Mouse (Mus musculus): ENCODE results near the gene Cd55b.
"Not testable (repeated sequence)": the region's sequence is repeated elsewhere in the genome, so short reads cannot be mapped to it uniquely, and the experiment has no call there.

The Cd55b gene

GRCm38 (mm10) chr1:130422664-130423111 lies at the start of gene Cd55b:
Gene Cd55b (minus strand): TSS chr1:130423009.
- in situ Hi-C loops (cut with MboI) = no loop called here

DNA sequence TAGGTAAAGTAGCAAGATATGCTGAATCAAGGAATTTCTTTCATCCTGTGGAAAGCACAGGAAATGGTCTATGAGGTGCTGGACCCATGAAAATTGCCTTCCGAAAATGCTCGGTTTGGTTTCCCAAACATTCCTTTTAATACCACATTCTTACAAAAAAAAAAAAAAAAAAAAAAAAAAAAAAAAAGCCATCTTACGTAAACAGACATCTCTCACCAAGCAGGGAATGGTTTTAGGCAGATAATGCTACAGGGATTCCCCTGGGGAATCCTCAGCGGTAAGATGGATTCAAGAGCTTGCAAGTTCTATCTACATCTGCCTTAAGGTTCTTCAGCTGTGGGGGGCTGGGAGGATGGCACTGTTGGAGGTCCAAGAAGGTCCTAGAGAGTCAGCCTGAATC lies 47.3 kb upstream of the Cd55b start:
- in situ Hi-C loops (cut with MboI) = no loop called here

DNA sequence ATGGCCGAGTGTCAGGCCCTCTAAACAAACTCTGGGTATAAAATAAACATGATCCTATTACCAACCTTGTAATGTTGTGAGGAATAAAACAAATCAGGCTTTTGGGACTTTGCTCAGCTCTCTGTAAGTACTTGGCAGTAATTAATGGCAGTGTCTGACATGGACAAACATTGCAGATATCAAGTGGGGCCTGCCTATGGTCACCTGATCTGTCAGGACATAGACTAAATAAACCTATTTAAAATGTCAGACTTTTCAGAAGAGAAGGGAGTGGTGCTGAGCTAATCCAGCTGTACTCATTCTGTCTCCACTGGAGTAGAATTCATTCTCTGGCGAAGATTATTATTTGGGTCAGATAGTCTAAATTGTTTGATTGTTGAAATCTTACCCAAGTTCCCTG lies 44.6 kb upstream of the Cd55b start:
- in situ Hi-C loops (cut with MboI) = no loop called here

DNA sequence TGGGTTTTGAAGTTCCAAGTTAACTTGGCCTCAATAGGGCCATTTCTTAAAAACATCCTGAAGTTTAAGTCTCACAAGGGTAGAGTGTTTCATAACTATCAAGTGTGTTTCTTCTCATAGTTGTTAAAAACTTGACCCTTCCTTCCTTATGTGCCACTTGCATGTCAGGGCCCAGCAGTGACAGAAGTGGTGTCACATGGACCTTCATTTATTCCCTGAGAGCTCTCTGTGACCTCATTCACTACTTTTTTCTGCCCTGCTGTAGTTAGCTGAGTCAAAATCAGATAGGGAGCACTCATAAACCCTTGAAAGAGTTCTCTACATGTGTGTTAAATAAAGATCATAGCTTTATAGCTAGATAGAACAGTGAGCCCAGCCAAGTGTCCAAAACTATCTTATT lies 41.4 kb upstream of the Cd55b start:
- in situ Hi-C loops (cut with MboI) = no loop called here

- in situ Hi-C loops (cut with MboI) = no loop called here
These were observed 40.1 kb upstream of the Cd55b start for GRCm38 (mm10) chr1:130462867-130463266.

DNA sequence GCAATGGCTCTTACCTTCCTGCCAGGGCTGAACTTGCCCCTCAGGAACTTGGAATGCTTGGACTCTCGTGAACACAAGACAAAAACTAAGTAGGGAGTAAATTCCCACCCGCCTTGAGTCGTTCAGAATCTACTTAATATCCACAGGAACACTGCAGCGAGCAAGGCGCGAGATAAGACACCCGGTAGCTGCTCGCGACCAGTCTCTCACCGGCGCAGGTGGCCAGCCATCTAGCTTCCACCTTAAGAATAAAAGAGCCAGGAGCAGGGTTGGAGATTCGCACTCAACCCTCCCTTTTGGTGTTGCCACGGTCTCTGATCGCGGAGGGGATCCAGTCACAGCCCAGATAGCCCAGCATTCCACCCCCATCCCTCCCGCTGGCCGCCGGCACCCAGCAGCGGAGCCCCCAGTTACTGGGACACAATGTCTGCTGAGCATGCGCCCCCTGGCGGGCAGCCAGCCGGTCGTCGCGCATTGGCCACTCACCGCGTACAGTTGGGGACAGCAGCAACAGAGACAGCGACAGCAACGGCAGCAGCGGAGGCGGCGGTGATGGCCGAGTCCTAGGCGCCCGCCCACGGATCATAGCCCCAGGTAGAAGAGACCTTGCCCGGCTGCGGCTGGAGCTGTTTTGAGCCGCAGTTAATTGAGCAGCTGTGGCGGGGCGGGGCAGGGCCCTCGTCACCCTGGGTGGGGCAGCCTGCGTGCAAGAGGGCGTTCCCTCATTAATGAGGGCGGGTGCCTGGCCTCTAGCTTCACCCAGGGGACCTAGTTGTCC lies 39.5 kb upstream of the Cd55b start, which contains the start of gene Cd55:
Gene Cd55, minus strand, starts transcription at position 661 of the 778 bp plus-strand sequence.
- in situ Hi-C loops (cut with MboI) = no loop called here

DNA sequence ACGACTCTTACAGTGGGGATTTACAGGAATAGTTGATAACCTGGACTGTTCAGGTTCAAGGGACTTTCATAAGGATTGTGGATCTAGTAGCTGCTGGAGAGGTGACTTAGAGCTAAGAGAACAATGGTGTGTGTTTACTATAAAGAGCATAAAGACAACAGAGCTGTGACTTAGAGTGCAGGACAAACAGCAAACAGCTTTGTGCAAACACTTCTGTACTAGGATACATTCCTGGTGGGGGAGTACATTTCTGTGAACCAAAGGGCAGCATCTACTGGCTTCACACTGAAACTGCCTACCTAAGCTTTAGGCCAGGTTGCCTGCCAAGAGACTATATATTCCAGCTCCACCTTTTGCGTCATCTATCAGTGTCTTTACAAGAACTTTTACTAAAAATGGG lies 32.3 kb upstream of the Cd55b start:
- in situ Hi-C loops (cut with MboI) = no loop called here

GRCm38 (mm10) chr1:130442930-130443329 lies 20.1 kb upstream of the Cd55b start:
- in situ Hi-C loops (cut with MboI) = not testable (repeated sequence)

DNA sequence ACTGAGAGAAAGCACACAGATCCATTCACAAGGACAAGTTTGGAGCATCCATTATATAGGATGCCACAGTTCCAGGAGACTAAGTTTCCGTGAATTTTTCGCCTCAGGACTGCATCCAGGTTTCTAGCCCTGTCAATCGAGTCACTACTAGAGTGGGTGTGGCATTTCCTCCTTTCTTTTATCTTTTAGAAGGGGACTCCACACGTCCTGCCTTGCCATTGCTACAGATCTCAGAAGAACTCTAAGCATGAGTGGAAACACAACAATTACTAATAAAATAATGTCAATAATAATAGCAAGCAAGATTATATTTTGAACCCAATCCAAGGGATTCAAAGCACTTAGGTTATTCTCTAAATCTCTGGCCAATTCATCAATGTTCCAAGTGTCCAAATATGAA lies 8.1 kb upstream of the Cd55b start:
- in situ Hi-C loops (cut with MboI) = no loop called here

DNA sequence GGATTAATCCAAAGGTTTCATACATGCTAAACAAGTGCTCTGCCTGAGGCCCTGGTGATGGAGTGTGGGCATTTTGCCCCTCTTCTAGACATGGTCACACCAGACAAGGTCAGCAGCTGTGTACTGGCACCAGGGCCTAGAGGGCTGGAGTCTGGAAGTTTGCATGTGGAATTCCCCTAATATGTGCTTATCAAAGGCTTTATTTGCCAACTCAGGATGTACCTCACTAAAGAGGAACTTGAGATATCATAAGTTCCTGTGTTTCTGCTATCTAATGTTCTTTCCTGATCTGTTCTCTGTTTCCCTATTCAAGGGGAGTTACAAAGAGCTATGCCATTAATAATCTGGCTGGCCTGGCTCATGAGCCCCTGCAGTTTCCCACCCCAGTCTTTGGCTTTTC lies 5.9 kb upstream of the Cd55b start:
- in situ Hi-C loops (cut with MboI) = not testable (repeated sequence)

DNA sequence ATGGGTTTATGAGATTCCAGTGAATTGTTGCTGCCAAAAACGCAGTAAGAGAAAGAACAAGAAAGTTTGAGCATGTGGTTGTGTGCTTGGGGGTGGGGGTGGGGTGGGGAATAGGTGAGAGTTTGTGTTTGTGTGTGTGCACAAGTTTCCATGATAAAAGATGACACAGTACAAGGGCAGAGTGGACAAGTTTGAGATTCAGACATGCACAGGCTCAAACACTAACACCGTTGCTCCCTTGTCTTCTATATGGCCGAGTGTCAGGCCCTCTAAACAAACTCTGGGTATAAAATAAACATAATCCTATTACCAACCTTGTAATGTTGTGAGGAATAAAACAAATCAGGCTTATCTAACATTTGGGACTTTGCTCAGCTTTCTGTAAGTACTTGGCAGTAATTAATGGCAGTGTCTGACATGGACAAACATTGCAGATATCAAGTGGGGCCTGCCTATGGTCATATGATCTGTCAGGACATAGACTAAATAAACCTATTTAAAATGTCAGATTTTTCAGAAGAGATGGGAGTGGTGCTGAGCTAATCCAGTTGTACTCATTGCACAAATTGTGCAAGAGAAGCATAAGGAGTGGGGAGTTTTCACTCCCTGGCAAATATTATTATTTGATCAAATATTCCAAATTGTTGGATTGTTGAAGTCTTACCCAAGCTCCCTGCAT lies 4.5 kb upstream of the Cd55b start:
- in situ Hi-C loops (cut with MboI) = not testable (repeated sequence)

DNA sequence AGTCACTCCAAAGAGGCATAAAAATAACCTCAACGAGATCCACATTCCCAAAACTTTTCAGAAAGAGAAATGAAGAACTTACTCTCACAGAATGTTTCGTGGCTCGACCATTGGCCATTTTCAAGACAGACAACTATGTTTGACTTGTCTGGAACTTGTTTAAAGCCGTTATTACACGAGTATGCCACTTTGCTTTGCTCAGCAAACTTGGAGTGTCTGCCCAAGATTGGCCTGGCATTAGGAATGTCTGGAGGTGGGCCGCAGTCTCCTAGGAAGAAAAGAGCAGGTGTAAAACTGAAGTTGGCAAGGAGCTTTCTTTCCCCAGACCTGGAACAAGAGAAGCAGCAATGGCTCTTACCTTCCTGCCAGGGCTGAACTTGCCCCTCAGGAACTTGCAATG lies 776 bp downstream of the Cd55b start:
- in situ Hi-C loops (cut with MboI) = not testable (repeated sequence)

DNA sequence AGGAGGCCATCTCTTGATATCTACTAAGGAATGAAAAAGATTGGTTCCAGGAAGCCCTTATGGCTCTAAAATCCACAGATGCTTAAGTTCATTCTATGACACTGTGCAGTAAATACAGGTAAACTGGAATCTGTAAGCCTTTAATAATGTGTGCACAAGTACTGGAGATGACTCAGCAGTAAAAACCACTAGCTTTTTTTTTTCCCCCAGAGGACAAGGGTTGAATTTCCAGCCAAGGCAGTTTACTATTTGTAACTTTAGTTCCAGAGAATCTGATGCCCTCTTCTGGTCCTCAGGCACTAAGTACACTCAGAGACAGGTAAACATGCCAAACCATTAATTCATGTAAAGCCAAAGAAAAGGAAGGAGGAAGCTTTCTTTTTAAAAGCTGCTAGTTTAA lies 25.7 kb downstream of the Cd55b start:
- in situ Hi-C loops (cut with MboI) = not testable (repeated sequence)

- in situ Hi-C loops (cut with MboI) = not testable (repeated sequence)
These were observed 35.5 kb downstream of the Cd55b start for GRCm38 (mm10) chr1:130387282-130387681.

- in situ Hi-C loops (cut with MboI) = no loop called here
These were observed 44.9 kb downstream of the Cd55b start for GRCm38 (mm10) chr1:130377726-130378429.

- in situ Hi-C loops (cut with MboI) = loop anchor here (25.0 kb wide), 1 partner anchor 1512 kb away; no protein-coding TSS in a partner anchor
These were observed 48.5 kb downstream of the Cd55b start for GRCm38 (mm10) chr1:130374173-130374785.

- in situ Hi-C loops (cut with MboI) = loop anchor here (25.0 kb wide), 1 partner anchor 1511 kb away; no protein-coding TSS in a partner anchor
These were observed 49.3 kb downstream of the Cd55b start for GRCm38 (mm10) chr1:130373398-130374083.

DNA sequence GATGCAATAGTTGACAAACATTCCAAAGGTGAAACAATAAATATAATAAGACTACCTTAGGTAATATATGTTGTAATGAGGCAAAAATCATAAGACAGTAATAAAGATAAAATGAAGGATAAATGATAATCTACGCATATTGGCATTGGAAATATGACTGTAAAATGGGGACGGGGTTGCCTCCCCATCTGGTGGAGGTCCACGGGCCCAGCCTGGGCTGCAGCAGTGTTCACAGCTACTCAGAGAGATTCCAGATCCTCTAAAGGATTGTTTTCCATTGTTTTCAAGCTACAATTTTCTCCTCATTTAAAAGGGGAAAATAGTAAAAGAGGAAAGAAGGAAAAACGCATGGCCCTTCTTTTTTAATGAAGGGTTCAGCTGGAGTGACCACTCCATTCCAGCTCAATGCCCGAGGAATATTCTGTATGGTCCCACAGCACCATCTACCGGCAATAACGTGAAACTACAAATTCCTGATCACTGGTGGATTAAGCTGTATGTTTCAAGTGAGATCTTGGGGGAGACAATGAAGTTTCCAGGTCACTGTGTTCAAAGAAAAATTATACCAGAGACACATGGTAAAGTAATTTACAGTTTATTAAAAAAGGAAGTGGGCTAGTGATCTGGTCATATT lies 50.8 kb downstream of the Cd55b start:
- in situ Hi-C loops (cut with MboI) = loop anchor here (25.0 kb wide), 1 partner anchor 1510 kb away; no protein-coding TSS in a partner anchor

DNA sequence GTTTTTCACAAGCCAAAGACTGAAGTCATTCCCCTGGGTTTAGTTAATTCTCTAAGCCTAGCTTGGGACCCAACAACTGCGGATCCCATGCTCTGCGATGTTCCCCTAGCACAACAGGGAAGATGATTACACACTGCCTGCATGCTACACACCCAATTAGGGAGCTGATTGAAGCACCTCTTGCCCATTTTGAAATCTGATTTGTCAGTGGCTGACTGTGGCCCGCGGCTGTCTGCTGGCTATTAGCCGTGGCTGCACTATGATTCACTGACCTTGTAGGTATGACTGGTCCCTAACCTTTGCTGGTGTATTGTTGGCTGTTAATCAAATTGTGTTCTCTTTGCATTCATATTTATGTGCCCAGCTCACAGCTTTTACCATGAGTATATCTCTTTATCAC lies 51.5 kb downstream of the Cd55b start:
- in situ Hi-C loops (cut with MboI) = loop anchor here (25.0 kb wide), 1 partner anchor 1509 kb away; no protein-coding TSS in a partner anchor

- in situ Hi-C loops (cut with MboI) = loop anchor here (25.0 kb wide), 1 partner anchor 1488 kb away; no protein-coding TSS in a partner anchor
These were observed 72.7 kb downstream of the Cd55b start for GRCm38 (mm10) chr1:130350077-130350635.

Measured in mature B cell (primary cell).